Mouse (Mus musculus): ENCODE measurements around the gene Ndufa11. TPM values are rescaled to one million over a fixed set of nuclear protein-coding genes. Genes with fewer than 3 reads are reported as not detected.
A peak's percentile ranks its signal among the peaks of the same experiment; 100 is the strongest.

The Ndufa11 gene
- 512 and 651 TPM in 2 replicates for polyA plus RNA-seq (2012; rRNA removed)

GRCm38 (mm10) chr17:56717363-56718058 is at the start of gene Ndufa11, which contains the start of gene Vmac:
TSS of gene Ndufa11 (plus strand) at chr17:56717767.
TSS of gene Vmac (minus strand) at chr17:56718022.
- peak; percentile 89 for DNase-seq (ENCODE audit: low read depth)

GRCm38 (mm10) chr17:56668384-56669144 is 49.0 kb upstream of the Ndufa11 start:
- DNase-seq (ENCODE audit: low read depth), result no peak

DNA sequence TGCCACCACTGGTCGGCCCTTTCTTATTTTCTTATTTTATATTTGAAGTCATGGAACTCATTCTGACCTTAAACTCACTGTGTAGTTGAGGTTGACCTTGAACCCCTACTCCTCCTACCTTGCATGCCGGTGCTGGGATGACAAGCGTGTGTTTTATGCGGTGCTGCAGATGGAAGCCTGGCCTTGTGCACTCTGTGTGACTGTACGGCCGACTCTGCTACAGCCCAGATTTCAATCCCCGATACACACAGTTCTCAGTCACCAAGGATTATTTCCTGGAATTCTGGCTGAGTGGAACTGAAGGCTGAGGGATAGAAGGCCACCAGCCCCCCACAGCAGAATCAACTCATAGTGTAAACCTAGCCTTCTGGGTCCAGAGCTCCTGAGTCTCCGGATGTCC is 47.8 kb upstream of the Ndufa11 start:
- DNase-seq (ENCODE audit: low read depth), result no peak

DNA sequence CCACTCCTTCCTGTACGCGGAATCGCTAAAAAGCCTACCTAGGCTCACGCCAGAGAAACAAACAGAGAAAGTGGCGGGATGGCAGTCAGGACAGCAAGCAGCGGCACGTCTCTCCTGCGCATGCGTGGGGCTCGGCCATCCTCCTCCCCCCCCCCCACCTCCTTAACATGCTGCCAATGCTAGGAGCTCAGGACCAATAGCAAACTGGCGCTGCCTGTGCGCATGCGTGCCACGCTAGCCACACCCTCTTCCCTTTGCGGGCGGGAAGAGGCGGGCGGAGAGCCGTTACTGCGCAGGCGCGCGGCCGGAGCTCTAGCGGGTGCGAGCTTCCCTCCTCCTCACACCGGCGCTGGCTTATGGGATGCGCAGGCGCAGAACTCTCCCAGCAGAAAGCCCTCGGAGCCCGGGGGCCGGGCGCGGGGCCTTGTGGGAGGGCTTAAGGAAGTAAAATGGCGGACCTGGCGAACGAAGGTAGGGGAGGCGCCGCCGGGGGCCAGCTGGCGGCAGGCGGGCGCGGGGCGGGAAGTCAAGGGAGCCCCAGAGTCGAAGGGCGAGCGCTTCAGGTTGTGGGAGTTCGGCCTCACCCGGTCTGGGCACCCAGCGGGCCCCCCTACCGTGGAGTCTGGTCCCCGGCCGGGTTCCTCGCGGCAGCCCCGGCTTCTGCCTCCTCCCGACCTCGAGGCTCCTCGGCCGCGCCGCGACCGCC is 44.5 kb upstream of the Ndufa11 start, which contains the start of gene Ranbp3:
Ranbp3 (plus strand) TSS at position 354 of the 706 bp plus-strand sequence.
- peak; percentile 80 for DNase-seq (ENCODE audit: low read depth)

- no peak for DNase-seq (ENCODE audit: low read depth)
These were observed 43.7 kb upstream of the Ndufa11 start for GRCm38 (mm10) chr17:56673647-56674416.

DNA sequence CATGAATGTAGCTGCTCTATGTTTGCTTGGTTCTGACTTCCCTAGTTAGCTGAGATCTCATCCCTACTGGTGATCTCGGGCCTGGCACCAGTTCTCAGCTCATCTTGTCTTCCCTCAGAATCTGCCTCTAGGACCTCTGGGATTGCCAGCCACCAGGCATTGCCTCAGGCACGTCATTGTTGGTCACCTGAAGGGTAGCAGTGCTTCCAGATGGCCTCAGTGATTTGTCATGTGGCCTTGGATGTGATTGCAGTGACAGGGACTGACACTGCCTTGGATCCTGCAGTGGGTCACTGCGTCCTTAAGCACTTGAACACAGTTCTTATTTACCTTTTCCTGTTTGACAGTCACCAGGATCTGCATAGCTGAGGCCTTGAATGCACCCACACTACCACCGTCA is 35.8 kb upstream of the Ndufa11 start:
- DNase-seq (ENCODE audit: low read depth), result no peak

GRCm38 (mm10) chr17:56682880-56683279 is 34.7 kb upstream of the Ndufa11 start:
- DNase-seq (ENCODE audit: low read depth), result no peak

- DNase-seq (ENCODE audit: low read depth), result no peak
These were observed 33.9 kb upstream of the Ndufa11 start for GRCm38 (mm10) chr17:56683546-56684140.

DNA sequence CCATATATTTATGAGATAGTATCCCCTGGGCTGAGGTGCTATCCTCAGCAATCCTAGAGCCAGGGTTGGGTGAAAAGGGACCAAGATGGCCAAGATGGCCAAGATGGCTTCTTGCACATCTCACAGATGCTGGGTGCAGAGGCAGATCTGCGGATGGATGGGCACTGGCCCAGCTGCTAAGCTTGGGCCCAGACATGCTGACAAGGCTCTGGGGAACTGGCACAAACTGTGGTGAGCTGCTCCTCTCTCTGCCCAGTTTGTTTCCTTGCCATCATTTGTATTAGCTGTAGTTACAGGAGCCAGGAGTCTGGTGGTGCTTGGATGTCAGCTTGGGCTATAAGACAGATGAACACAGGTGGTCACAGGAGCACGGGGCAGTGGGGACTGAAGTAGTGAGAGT is 32.9 kb upstream of the Ndufa11 start:
- no peak for DNase-seq (ENCODE audit: low read depth)

DNA sequence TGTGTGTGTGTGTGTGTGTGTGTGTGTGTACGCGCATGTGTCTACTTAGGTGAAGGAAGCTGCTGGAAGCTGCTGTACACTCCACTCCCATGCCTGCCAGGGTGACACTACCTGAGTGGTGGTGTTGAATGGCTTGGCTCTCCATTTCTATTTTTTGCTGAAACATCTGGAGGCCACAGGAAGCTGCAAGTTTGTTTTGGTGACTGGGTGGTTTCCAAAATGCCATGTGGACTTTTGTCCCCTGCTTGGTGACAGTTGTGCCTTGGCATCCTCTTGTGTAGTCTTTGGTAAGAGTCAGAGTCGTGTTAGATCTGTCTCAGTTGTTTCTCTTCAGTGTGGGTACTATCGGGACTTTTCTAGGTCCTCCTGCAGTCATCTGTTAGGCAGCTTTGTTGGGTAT is 30.8 kb upstream of the Ndufa11 start:
- DNase-seq (ENCODE audit: low read depth), result no peak

DNA sequence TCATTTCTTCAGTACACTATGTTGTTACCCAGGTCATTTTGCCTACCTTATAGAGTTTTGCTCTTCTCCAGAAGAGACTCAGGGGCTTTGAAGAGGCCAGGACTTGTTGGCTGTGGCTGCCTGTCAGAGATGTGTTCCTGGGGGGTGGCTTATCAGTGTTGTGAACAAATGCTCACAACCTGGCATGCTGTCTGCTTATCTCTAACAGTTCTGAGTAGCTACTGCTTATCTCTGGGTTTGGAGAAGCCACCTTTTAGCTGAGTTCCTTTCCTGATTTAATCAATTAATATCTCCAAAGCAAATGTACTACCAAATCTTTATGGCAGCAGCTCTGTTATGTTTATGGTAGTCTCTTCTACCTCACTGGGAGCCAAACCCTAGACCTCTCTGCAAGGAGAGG is 29.5 kb upstream of the Ndufa11 start:
- no peak for DNase-seq (ENCODE audit: low read depth)

DNA sequence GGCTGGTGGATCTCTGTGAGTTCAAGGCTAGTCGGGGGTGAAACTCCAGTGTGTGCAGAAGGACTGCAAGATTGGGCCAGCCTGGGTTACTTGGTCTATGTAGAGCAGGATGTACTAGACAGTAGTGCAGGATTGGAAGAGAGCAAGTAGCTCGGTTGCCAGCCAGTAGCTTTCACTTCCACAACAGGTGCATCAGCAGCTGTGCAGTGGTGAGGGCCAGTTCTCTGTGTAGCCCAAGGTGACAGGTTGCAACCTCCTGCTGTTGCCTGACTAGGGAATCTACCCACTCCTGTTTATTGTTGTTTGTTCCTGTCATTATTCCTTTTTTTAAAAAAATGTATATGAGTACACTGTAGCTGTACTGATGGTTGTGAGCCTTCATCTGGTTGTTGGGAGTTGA is 28.9 kb upstream of the Ndufa11 start:
- no peak for DNase-seq (ENCODE audit: low read depth)

GRCm38 (mm10) chr17:56693395-56693794 is 24.2 kb upstream of the Ndufa11 start:
- DNase-seq (ENCODE audit: low read depth), result no peak

- no peak for DNase-seq (ENCODE audit: low read depth)
These were observed 23.7 kb upstream of the Ndufa11 start for GRCm38 (mm10) chr17:56693851-56694310.

GRCm38 (mm10) chr17:56700451-56700850 is 17.1 kb upstream of the Ndufa11 start:
- no peak for DNase-seq (ENCODE audit: low read depth)

DNA sequence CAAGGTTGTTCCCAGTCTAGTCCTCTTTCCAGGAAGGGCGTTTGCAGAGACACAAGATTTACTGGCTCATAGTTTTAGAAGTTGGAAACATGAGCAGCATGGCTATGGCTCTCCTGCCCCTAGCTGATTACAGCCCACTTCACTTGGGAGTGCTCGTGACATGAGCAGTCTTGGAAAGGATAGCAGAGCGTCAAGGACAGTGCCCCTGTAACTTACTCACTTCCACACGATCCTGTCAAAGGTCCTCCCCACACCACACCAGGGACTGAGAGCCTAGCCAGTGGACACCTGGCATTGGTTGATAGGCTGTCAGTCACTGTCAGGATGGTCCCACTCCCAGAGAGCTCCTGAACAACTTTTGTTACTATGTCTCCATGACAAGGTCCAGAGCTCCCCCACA is 14.5 kb upstream of the Ndufa11 start:
- no peak for DNase-seq (ENCODE audit: low read depth)

DNA sequence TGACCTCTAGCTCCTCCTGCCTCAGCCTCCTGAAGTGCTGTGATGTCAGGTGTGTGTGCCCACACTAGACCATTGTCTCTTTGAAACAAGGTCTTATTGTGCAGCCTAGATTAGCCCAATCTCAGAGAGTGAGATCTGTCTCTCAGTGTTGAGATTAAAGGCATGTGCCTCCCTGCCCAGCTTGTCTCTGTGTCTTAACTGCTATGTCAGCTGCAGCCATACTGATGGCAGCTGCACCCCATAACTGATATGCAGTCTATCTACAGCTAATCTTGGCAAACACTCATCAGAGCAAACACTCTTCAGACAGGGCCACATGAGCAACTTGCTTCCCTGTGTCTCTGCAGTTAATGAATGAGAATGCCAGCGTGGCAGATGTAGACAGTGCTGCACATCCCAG is 11.1 kb upstream of the Ndufa11 start:
- no peak for DNase-seq (ENCODE audit: low read depth)

DNA sequence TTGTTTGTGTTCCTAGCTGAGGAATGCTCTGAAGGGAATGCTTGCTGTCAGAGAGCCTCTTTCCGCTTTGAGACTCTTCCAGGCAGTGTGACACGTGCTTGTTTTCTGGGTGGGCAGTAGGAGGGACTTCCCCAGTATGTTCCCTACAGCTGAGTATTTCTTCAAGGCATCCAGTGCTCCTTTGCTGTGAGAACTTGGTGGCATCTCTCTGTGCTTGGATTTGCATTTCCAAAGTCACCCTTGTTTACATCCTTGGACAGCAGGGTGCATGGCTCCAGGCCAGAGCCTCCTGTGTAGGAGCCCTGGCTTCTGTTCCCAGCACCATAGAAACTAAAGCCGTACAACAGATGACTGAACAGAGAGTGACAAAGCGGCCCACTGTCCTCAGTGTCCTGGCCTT is 8.9 kb upstream of the Ndufa11 start:
- DNase-seq (ENCODE audit: low read depth), result no peak

- no peak for DNase-seq (ENCODE audit: low read depth)
These were observed 7.9 kb upstream of the Ndufa11 start for GRCm38 (mm10) chr17:56709708-56710107.

DNA sequence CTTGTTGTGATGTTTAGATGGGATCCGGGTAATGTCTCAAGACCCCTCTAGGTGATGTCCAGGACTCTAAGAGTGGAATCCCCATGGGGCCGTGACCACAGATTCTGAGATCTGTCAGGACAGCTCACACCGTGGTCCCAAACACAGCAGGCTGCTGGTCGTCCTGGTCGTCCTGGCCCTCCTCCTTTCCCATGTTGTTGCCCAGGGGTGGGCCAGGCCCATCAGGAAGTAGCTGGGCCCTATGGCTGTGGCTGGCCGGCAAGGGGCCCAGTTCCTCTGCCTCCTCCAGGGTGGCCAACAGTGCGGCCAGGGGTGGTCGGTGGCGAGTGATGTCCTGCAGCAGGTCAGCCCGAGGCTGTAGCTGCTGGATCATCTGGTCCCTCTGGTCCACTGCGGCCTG is 2.2 kb upstream of the Ndufa11 start:
- DNase-seq (ENCODE audit: low read depth), result no peak
